ENCODE assay signal across 13 mouse cellular contexts in the genomic region with DNA sequence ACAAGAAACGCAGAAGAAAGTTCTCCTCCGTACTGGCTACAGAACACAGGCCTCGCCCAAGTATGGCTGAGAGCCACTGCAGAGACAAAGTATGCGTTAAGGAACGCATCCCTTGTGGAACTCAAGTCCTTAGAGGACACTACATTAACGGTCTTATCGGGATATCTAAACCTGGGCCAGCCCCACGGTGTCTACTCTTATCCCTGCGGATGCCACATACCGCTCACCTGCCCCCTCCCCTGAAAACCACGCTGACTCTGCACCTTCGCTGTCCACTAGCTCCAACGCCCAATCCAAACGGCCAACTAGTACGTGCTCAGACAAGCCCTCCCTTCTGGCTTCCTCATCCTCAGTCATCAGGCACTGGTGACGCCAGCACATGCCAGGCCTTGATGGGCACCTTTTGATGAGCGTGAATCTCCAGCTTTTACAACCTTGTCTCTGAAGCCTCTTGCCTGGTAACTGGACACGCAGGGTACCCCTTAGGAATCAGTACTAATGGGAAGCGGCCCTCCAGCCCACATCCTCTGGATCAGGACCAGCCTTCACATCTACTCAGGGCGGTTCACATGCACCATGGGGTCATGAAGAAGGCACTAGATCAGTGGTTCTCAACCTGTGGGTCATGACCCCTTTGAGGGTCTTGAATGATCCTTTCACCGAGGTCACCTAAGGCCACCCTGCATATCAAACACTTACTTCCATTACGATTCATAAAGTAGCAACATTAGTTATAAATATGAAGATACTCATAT. TPM values are rescaled to one million over a fixed set of nuclear protein-coding genes. Genes with fewer than 3 reads are reported as not detected.
A peak's percentile ranks its signal among the peaks of the same experiment; 100 is the strongest.
DNase-seq lines count a peak whose midpoint lies in the region; ATAC-seq and TF ChIP-seq lines count a peak whose summit lies in the region.
"Had no signal": no experiment of that assay in that cellular context is flagged by ENCODE, and none has a peak within 500 bp of the region (broad histone marks: within the 10 kb centered on the region; RNA-seq: fewer than 3 reads in every experiment).

No protein-coding gene starts in this region.

- no peak for ATAC-seq in heart, embryonic 11.5 days (replicated peaks; ENCODE audit: insufficient number of reproducible peaks, low FRiP score, low TSS enrichment)
- ATAC-seq in kidney, postnatal 0 days (replicated peaks; ENCODE audit: low FRiP score, low read depth) = no peak
- no peak for ATAC-seq in stomach, postnatal 0 days (ENCODE audit: low FRiP score, low TSS enrichment)

- DNase-seq in heart, adult 11 months = peak; percentile 89
- no peak for DNase-seq in kidney, postnatal 0 days (ENCODE audit: low spot score)
- no peak for DNase-seq in kidney, postnatal 4 days
- peak; percentile 9 to 12 for DNase-seq in urinary bladder, adult 18-20 months (ENCODE audit: low spot score in 2 of 2)
- DNase-seq in urinary bladder, postnatal 10 days (ENCODE audit: low spot score) = no peak
- DNase-seq in stomach, postnatal 0 days (ENCODE audit: low spot score) = no peak
- DNase-seq in adrenal gland, postnatal 4 days (ENCODE audit: low spot score in 2 of 2) = no peak

- H3K9me3 ChIP-seq in heart, embryonic 11.5 days (replicated peaks; ENCODE audit: control insufficient read depth, low read length) = no peaks in the 10 kb centered on the region
- H3K9me3 ChIP-seq in kidney, postnatal 0 days (replicated peaks; ENCODE audit: low read length) = no peaks in the 10 kb centered on the region
- no peaks in the 10 kb centered on the region for H3K9me3 ChIP-seq in stomach, postnatal 0 days (ENCODE audit: control insufficient read depth, low read length)

- H3K4me2 ChIP-seq in heart, embryonic 11.5 days = no peak overlapping the region
- H3K4me2 ChIP-seq in kidney, postnatal 0 days (ENCODE audit: low read length) = no peak overlapping the region
- no peak overlapping the region for H3K4me2 ChIP-seq in stomach, postnatal 0 days (replicated peaks; ENCODE audit: low read depth)

- TF ChIP-seq EP300 in stomach, postnatal 0 days (optimal IDR thresholded peaks at IDR 0.05) = no peak

- H3K9ac ChIP-seq in heart, embryonic 11.5 days (ENCODE audit: low read depth, low read length) = no peak overlapping the region
- H3K9ac ChIP-seq in kidney, postnatal 0 days (ENCODE audit: low read depth, low read length) = no peak overlapping the region
- no peak overlapping the region for H3K9ac ChIP-seq in stomach, postnatal 0 days (ENCODE audit: low read length)

- H3K36me3 ChIP-seq in heart, embryonic 11.5 days (ENCODE audit: control insufficient read depth, insufficient read depth, low read length) = no peaks in the 10 kb centered on the region
- no peaks in the 10 kb centered on the region for H3K36me3 ChIP-seq in kidney, postnatal 0 days (ENCODE audit: insufficient read depth, low read length)
- no peaks in the 10 kb centered on the region for H3K36me3 ChIP-seq in stomach, postnatal 0 days (ENCODE audit: control insufficient read depth, insufficient read depth, low read length)

- 83% methylated on average over 22 of the region's 22 CpGs for WGBS in heart, embryonic 11.5 days (ENCODE audit: insufficient replicate concordance)
- WGBS in kidney, postnatal 0 days = 80% methylated on average over 22 of the region's 22 CpGs
- WGBS in stomach, postnatal 0 days = 79% methylated on average over 22 of the region's 22 CpGs

- no peak overlapping the region for H3K4me3 ChIP-seq in heart, embryonic 11.5 days (ENCODE audit: low read depth, low read length)
- H3K4me3 ChIP-seq in kidney, postnatal 0 days (replicated peaks; ENCODE audit: low read depth, low read length) = no peak overlapping the region
- H3K4me3 ChIP-seq in stomach, postnatal 0 days (ENCODE audit: low read depth, low read length) = no peak overlapping the region

- peaks cover 65% of the 10 kb centered on the region for H3K4me1 ChIP-seq in heart, embryonic 11.5 days (ENCODE audit: control insufficient read depth, insufficient read depth, low read length)
- H3K4me1 ChIP-seq in kidney, postnatal 0 days (replicated peaks; ENCODE audit: insufficient read depth, low read length) = peaks cover 67% of the 10 kb centered on the region
- H3K4me1 ChIP-seq in stomach, postnatal 0 days (replicated peaks; ENCODE audit: control insufficient read depth, insufficient read depth) = peaks cover 2% of the 10 kb centered on the region; the same call in 1 of the 2 replicates

- no peak overlapping the region for H3K27ac ChIP-seq in heart, embryonic 11.5 days (ENCODE audit: low read depth, low read length)
- H3K27ac ChIP-seq in kidney, postnatal 0 days = peak overlapping the region; percentile 87; the same call in 1 of the 2 replicates
- peak overlapping the region; percentile 70 for H3K27ac ChIP-seq in stomach, postnatal 0 days (replicated peaks)

- no peak for TF ChIP-seq CTCF in kidney, postnatal 0 days (IDR thresholded peaks at IDR 0.05; ENCODE audit: low read depth)
- no peak for TF ChIP-seq CTCF in stomach, postnatal 0 days (IDR thresholded peaks at IDR 0.05; ENCODE audit: low read depth)

- H3K27me3 ChIP-seq in heart, embryonic 11.5 days (ENCODE audit: control insufficient read depth, insufficient read depth, low read length) = no peaks in the 10 kb centered on the region
- no peaks in the 10 kb centered on the region for H3K27me3 ChIP-seq in kidney, postnatal 0 days (ENCODE audit: insufficient read depth, low read length)
- H3K27me3 ChIP-seq in stomach, postnatal 0 days (ENCODE audit: control insufficient read depth, insufficient read depth, low read length) = no peaks in the 10 kb centered on the region

RNA-seq across cellular contexts. Expression of a gene that starts 4.1 kb away (rescaled TPM):
- polyA plus RNA-seq in heart, embryonic 11.5 days (2014; fragmentation: Nextera tagmentation; extraction: Ambion mirVana) = 50.6 and 59.5 TPM in 2 replicates
- polyA plus RNA-seq in kidney, postnatal 0 days (2015; fragmentation: Nextera tagmentation; extraction: Ambion mirVana) = 51.5 and 59.3 TPM in 2 replicates
- polyA plus RNA-seq in stomach, postnatal 0 days (2015; fragmentation: Nextera tagmentation; extraction: Ambion mirVana) = 21.2 and 22.6 TPM in 2 replicates
- total RNA-seq in adrenal gland, postnatal 4 days (2021) = 10 to 100 TPM; 37.3 to 45.7 TPM

RNA-seq across cellular contexts. Expression of a gene that starts 34.5 kb away (rescaled TPM):
- polyA plus RNA-seq in heart, embryonic 11.5 days (2014; fragmentation: Nextera tagmentation; extraction: Ambion mirVana) = 32.4 and 38.9 TPM in 2 replicates
- 51.6 and 55.7 TPM in 2 replicates for polyA plus RNA-seq in kidney, postnatal 0 days (2015; fragmentation: Nextera tagmentation; extraction: Ambion mirVana)
- polyA plus RNA-seq in stomach, postnatal 0 days (2015; fragmentation: Nextera tagmentation; extraction: Ambion mirVana) = 38.5 and 39.3 TPM in 2 replicates
- 10 to 100 TPM; 48.2 to 48.7 TPM for total RNA-seq in adrenal gland, postnatal 4 days (2021)

RNA-seq across cellular contexts. Expression of a gene that starts 46.4 kb away (rescaled TPM):
- 0.28 and 0.69 TPM in 2 replicates for polyA plus RNA-seq in heart, embryonic 11.5 days (2014; fragmentation: Nextera tagmentation; extraction: Ambion mirVana)
- polyA plus RNA-seq in kidney, postnatal 0 days (2015; fragmentation: Nextera tagmentation; extraction: Ambion mirVana) = 0.58 and 0.60 TPM in 2 replicates
- 0.05 and 0.23 TPM in 2 replicates for polyA plus RNA-seq in stomach, postnatal 0 days (2015; fragmentation: Nextera tagmentation; extraction: Ambion mirVana)
- under 1 TPM in 1 of 2 experiments, not detected in 1; 0.34 TPM for total RNA-seq in adrenal gland, postnatal 4 days (2021)
- total RNA-seq: CH12.LX; heart, postnatal 25 days; left cerebral cortex, postnatal 36 days; megakaryocyte progenitor cell, adult 5-6 weeks had no signal
- polyA plus RNA-seq: testis, adult 2 months had no signal

Comparison
In these comparisons a context has a peak if more than half of its experiments do, and no peak if none do; other contexts are left out.
1. DNase-seq: peak in heart, adult 11 months (single experiment) and urinary bladder, adult 18-20 months (2 of 2); none in kidney, postnatal 0 days (single experiment), kidney, postnatal 4 days (0 of 2), urinary bladder, postnatal 10 days (single experiment), stomach, postnatal 0 days (single experiment) and adrenal gland, postnatal 4 days (0 of 2).